Mouse (Mus musculus): Measurements from ENCODE around the gene Agxt.

Gene Agxt

DNA sequence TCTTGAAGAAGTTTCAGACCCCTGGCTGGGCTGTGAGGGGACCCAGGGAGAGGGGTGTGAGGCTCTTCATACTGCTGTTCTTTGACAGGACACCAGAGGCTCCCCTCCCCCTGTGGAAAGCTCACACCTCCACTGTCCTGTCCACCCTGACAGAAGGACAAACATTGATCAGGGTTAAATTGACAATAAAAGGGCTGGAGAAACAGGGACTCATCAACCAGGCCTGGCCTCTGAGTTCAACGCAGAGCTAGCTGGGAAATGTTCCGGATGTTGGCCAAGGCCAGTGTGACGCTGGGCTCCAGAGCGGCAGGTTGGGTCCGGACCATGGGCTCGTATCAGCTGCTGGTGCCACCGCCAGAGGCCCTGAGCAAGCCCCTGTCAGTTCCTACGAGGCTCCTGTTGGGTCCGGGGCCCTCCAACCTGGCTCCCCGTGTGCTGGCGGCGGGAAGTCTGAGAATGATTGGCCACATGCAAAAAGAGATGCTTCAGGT, at the start of gene Agxt:
TSS of gene Agxt (plus strand) at position 205 of the 491 bp plus-strand sequence.
- DNase-seq (ENCODE audit: low read depth, low spot score), result no peak

GRCm38 (mm10) chr1:93092582-93092981, 42.5 kb upstream of the Agxt start:
- DNase-seq (ENCODE audit: low read depth, low spot score), result no peak

- no peak for DNase-seq (ENCODE audit: low read depth, low spot score)
These were observed 36.1 kb upstream of the Agxt start for GRCm38 (mm10) chr1:93098956-93099355.

DNA sequence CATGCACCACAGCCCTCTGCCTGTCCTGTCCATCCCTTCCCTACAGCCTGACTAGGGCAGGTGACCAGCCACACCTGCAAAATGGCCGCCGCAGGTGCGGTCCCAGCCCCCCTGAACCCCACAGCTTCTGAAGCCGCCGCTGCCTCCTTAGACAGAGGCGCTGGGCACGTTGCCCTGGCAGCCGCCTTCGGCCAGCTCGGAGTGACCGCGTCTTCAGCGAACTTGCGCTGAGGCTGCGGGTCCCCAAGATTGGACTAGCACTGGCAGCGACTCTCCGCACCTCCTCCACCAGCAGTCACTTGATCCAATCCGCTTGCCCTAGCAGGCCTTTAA, 34.8 kb upstream of the Agxt start:
- no peak for DNase-seq (ENCODE audit: low read depth, low spot score)

GRCm38 (mm10) chr1:93100576-93101491, 34.2 kb upstream of the Agxt start:
- DNase-seq (ENCODE audit: low read depth, low spot score), result no peak

GRCm38 (mm10) chr1:93101571-93102061, 33.4 kb upstream of the Agxt start, which contains the start of gene Kif1a:
TSS of gene Kif1a (minus strand) at chr1:93101951.
- no peak for DNase-seq (ENCODE audit: low read depth, low spot score)

DNA sequence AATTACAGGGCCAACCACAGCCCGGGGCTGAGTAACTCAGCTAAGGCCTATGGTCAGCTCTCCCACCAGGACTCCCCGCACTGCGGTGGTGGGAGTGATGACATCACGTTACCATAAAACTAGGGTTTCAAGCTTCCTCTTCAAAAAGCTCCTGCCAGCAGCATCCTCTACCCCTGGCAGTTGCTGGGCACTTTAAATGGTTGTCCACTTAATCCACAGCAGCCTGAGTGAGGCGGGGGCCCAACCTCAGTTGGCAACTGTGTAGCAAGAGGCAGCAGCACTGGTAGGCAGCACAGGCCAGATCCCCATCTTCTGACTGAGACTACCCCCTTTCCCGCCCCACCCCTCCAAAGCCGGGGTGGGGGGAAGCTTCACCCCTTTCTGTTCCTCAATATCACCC, 32.3 kb upstream of the Agxt start:
- DNase-seq (ENCODE audit: low read depth, low spot score), result no peak

DNA sequence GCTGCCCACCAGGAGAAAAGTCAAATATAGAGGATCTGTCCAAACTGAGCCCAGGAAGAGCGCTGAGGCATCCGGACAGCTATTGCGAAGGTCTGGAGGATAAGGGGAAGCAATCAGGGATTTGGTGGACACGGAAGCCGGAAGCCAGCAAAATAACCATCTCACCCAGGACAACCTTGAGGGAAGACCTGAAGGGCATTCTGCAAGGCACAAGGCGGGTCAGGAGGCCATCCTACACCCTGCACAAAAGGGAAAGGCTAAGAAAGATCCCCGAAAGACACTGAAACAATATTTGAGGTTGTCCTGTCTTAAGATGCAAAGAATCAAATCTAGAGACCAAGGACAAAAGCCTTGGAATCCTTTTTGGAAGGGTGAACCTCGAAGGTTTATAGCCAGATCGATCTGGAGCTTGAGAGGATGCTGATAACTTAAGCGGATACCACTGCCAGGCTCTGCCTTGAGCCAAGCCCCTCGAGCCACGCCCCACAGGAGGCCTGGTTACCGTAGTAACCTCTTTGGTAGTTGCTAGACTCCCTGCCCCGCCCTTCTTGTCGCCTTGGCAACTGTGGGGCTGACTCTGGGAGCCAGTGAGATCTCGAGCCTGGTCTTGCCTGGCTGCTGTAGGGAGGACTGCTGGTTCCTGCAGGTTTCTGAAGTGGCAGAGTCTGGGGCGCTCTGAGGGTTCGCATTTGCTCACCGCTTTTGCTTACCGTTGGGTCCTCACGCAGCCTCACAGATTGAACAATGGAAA, 20.2 kb upstream of the Agxt start:
- peak; percentile 77 for DNase-seq (ENCODE audit: low read depth, low spot score)

GRCm38 (mm10) chr1:93115471-93115870, 19.6 kb upstream of the Agxt start:
- DNase-seq (ENCODE audit: low read depth, low spot score), result no peak

GRCm38 (mm10) chr1:93118816-93119215, 16.2 kb upstream of the Agxt start:
- DNase-seq (ENCODE audit: low read depth, low spot score), result no peak

DNA sequence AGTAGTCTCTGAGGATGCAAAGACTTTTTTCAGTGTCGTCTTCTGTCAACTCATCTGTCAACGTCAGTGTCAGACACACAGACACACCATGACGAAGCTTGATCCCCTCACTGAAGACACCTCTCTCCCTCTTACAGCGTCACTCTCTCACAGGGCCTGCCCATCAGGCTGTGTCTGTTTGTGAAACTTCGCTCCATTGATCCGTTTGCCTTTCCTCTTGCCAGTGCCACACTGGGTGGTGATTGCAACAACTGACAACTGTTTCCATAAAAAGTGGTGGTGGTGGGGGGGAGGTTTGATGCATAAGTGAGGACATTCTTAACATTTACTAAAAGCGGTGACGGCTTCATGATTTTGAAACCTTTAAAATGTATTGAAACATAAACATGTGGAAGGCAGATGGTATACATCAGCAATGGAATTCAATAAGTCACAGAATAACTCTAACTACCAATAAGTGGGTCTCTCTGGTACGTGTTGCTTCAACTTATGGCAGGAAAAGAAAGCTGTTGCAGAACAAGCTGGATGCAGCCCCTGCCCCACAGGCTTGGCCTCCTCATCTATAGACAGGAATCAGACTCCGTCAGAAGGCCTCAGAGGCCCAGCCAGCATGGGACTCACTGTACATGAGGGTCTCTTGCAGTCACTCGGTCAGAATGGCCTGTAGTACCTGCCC, 11.7 kb upstream of the Agxt start:
- DNase-seq (ENCODE audit: low read depth, low spot score), result no peak

DNA sequence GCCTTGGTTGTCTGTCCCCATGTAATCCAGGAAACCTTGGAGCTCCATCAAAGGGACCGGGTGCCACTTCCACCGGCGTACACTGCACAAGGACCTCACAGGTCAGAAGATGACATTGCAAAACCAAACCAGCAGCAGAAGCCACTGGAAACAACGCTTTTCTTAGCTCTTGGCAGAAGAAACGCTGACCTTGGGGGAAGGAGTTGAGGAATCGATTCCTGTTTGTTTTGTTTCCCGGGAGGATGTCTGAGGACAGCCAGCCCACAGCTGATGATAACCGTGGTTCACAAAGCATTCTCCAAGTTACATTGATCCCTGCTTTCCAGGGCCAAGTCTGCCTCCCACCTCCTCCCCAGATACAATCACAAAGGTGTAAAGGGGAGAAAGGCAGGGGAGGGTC, 11.0 kb upstream of the Agxt start:
- no peak for DNase-seq (ENCODE audit: low read depth, low spot score)

DNA sequence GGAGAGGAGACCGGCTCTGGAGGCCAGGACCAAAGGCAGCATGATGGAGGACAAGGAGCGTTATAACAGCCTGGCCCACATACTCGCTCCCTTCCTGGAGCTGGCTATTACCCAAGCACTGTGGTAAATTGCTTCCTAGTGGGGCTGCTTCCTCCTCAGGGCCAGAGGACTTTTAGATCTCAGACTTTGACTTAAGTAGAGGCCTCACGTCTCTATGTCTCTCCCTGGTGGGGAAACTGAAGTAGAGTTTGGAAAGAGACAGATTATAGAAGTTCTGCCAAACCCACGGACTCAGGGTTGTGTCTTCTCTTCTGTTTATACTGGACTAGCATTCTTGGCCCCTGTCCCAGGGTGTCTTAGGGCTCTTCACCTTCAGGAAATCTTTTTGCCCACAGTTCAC, 9.8 kb upstream of the Agxt start:
- DNase-seq (ENCODE audit: low read depth, low spot score), result peak; percentile 76

GRCm38 (mm10) chr1:93128209-93128608, 6.8 kb upstream of the Agxt start:
- DNase-seq (ENCODE audit: low read depth, low spot score), result no peak

DNA sequence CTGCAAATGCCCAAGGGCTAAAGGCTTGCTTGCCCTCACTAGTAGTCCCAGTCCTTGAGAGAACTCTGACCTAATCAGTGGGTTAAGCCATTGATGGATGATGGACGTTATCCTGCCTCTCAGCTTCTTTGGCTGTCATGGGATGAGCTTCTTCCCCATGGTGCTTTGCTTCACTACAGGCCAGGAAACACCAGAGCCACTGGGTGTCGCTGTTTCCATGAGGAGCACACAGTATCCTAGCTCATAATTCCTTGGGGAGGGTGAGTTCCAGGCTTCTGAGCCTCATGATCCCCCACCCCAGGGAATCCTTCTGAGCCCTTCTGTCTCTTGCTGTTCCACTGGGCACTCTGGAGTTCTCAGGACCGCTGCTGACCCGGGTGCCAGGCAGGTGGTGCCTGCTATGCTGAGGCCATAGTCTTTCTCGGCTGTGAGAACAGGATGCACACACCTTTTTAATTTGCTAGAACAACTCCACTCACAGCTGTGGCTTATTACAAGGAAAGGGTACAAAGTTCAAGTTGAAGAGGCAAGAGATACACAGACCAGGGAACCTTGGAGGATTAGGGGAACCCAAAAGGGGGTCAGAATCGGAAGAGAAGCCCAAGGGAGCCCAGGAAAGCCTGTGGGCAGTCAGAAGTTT, 6.2 kb upstream of the Agxt start:
- DNase-seq (ENCODE audit: low read depth, low spot score), result peak; percentile 86

- no peak for DNase-seq (ENCODE audit: low read depth, low spot score)
These were observed 4.6 kb upstream of the Agxt start for GRCm38 (mm10) chr1:93130242-93130983.

DNA sequence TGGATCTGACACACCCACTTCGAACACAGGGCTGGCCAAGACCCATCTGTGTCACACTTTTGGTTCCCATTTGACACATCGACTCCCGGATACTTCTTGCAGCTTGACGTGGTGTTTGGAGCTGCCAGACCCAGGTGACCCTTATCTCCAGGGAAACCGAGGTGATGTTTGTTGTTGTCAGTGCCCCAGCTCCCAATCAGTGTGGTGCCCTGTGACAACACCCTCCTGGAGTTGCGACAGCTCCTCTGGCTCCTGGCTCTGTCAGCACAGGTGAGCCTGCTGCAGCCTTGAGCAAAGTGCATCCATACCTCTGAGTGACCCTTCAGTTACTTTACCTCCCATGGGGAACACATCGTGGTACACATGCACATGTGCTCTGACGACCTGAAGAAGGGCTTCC, 2.4 kb upstream of the Agxt start:
- no peak for DNase-seq (ENCODE audit: low read depth, low spot score)

GRCm38 (mm10) chr1:93138534-93138933, 3.5 kb downstream of the Agxt start:
- DNase-seq (ENCODE audit: low read depth, low spot score), result no peak

GRCm38 (mm10) chr1:93139713-93140112, 4.7 kb downstream of the Agxt start:
- peak; percentile 72 for DNase-seq (ENCODE audit: low read depth, low spot score)

DNA sequence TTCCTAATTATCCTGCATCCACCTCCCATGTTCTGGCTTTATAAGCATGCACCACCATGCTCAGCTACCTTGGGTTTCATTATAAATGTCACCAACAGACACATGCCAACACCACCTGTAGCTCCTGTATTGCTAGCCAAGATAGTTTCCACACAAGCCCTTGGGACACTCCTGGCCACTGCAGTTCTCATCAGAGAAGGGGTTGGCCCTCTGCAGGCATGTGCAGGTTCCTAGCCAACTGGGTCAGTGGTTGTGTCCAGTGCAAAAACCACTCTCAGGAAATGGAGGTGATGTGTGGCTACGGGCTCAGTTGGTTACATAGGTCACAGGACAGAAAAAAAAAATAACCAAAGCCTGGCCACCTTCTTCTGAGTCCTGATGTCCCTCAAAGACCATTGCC, 7.8 kb downstream of the Agxt start:
- no peak for DNase-seq (ENCODE audit: low read depth, low spot score)

DNA sequence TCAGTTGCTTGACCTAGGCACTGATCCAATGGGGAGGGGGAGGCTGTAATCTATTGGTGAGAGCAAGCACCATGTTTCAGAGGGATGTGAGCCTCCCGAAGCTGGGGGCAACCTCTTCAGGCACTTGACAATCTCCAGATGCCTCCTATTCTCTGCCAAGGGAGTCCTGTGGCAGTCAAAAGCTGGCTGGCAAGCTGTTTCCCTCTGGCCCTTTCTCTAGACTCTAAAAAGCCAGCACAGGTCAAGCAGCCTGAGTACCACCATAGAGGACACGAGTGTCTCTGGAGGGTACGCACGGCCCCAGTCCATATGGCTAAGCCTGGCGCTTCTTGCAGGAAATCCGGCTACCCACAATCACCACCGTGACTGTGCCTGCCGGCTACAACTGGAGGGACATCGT, 9.1 kb downstream of the Agxt start:
- DNase-seq (ENCODE audit: low read depth, low spot score), result no peak

All from 3T3-L1 (cell line).